Mouse (Mus musculus): ENCODE measurements around the gene Pced1b.

Pced1b gene

DNA sequence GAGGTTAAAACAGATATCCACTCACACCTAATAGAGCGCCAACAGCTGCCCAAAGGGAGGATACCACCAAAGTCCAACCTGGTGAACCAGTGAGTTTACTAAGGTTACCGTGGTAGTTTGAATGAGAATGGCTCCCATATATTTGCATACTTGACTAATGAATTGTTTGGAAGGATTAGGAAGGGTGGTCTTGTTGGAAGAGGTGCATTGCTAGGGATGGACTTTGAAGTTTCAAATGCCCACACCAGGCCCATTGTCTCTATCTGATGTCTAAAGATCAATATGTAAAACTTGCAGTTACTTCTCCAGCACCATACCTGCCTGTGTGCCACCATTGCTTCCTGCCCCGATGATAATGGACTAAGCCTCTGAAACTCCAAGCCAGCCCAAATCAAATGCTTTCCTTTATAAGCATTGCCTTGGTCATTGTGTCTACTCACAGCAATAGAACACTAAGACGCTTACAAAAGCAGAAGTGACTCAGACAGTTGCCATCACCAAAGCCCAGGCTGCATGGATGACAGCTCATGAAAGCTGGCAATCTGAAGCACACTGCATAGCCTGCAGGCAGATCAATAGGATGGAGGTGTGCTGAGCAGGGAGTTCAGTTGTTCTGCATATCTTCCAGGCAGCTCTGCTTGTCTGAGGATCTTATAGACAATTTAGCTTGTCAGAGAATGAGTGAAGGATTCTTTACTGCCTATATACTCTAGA lies 149.8 kb downstream of the Pced1b start:
- DNase-seq (ENCODE audit: low read depth, low spot score), result peak; percentile 55

DNA sequence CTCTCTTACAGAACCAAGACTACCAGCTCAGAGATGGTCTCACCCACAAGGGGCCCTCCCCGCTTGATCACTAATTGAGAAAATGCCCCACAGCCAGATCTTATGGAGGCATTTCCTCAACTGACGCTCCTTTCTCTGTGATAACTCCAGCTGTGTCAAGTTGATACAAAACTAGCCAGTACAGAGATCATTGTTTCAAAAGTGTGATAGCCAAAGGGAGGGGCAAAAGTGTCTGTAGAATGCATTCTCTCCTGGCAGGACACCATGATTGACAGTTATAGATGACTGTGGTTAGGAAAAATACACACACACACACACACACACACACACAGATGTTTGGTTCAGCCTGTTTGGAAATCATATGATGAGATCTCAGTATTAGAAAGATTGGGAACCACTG lies 150.9 kb downstream of the Pced1b start:
- DNase-seq (ENCODE audit: low read depth, low spot score), result no peak

DNA sequence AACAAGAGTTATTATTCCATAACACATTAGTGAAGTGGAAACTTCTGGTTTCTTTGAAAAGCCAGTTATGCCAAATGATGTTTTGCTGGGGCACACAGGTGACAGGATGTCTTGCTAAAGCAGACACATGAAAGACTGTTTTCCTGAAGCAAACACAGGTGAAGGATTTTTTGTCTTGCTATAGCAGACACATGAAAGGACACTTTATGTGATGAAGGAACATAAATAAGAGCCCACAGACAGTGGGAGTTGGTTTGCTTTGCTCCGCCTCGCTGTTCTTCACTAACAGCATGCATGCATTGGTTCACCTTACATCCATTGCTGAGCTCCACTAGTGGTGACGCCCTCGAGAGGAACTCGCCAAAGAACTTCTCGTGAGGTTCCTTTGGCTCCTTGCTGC lies 154.0 kb downstream of the Pced1b start:
- peak; percentile 41 for DNase-seq (ENCODE audit: low read depth, low spot score)

DNA sequence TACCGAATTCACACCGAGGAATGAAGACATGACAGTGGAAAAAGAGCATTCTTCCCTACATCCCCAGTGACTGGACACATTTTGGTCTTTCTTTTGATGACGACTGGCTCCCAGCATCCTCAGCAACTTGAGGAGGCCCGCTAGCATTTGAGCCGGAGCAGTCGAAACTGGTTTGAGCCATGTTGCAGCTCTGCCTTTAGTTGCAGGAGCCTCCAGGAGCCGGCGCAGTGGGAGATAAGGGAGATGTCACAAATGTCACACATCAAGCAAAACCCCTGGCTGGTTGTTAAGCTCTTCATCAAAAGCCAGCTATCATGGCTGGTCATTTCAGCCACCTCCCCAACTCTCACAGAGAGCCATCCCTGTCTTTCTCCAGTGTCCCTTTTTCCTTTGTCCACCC lies 157.6 kb downstream of the Pced1b start:
- DNase-seq (ENCODE audit: low read depth, low spot score), result no peak

DNA sequence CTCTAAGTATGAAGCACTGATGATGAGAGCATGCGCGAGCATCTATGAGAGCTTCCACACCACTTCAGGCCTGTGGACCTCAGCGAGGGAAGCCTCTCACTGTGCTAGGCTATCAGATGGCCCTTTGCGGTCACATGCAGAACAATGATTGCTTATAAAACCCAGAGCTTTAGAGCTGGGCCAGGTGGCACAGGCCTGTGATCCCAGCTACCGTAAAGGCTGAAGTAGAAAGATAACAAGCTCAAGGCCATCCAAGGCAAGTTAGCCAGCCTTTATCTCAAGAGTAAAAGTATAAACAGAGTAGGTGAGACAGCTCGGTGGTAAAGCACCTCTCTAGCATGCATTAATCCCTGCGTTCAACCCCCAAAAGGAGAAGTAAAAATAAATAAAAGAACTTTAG lies 158.1 kb downstream of the Pced1b start:
- DNase-seq (ENCODE audit: low read depth, low spot score), result no peak

DNA sequence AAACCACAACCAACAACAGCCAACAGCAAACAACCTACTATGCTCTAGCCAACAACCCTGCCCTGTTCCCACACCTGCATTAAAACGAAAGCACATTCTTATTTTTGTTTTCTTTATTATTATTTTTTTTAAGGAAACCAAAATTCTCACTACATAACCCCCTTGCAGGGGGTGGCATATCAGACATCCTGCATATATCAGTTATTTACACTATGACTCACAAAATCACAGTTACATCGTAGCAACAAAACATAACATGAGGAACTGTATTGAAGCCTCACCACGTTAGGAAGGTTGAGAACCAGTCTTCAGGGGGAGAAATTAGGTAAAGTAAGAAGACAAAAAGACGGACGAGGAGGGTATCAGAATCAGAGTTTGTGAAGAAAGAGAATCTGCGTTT lies 159.2 kb downstream of the Pced1b start:
- no peak for DNase-seq (ENCODE audit: low read depth, low spot score)

DNA sequence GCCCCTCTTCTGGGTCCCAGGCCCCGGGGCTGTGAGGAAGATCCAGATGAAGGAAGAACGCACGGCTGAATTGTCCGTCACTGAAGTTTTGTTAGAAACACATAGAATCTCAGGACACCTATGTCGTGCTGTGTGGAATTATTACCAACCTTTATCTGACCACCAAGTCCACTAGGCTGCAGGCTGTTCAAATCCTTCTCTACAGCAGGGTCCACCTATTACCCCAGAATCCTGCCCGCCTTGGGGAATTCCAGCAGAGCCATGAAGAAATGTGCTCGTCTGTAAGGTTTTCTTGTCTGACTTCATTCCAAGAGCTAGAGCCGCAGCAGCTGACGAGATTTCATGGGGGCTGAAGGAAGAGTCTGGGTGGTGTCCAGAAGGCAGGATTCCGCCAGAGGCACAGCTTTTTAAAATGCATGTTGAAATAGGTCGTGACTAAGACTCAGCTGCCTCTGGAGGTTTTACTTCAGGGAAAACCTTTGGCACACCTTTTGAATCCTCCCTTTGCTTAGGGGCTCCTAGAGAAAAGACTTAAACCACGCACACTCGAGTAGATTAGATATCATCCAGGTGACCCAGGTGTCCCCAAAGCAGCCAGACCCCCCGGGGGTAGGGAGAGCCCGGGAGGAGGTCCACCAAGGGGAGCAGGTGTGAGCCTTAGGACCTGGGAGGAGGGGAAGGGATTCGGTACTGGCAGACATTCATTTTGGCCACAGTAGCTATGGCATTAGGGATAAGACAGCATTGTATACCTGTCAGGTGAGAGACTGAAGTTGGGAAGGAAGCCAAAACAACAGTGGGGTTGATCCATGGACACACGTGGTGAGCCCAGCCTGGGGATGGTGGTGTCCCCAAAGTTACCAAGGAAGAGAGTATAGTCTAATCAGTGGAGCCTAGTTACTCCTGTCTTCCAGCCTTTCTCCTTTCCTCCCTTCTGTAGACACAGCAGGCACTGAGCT lies 160.9 kb downstream of the Pced1b start:
- DNase-seq (ENCODE audit: low read depth, low spot score), result no peak

DNA sequence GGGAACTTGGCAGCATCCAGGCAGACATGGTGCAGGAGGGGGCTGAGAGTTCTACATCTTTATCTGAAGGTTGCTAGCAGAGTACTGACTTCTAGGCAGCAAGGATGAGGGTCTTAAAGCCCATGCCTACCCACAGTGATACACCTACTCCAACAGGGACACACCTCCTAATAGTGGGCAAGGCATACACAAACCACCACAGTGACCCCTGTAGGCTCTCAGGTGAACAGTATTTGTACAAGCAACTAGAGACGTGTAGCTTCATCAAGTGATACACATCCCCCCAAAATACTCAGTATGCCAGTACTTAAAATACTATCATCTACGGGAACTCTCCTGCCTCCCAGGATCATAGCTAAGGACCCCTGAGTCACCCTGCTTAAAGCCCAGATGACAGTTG lies 164.2 kb downstream of the Pced1b start:
- DNase-seq (ENCODE audit: low read depth, low spot score), result no peak

DNA sequence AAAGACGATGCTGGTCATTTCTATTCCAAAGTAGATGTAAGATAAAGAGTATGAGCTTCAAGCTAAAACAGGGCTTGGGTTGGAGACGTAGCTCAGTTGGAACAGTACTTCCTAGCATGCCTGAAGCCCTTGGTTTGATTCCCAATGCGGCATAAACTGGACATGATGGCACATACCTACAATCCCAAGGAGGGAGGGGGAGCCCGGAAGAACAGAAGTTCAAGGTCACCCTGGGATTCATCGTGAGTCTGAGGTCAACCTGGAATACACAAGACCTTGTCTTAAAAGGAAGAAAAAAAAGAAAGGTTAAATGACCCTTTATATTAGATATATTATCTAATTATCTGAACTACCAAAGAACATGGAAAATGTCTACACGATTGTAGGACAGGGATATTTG lies 164.8 kb downstream of the Pced1b start:
- DNase-seq (ENCODE audit: low read depth, low spot score), result no peak

DNA sequence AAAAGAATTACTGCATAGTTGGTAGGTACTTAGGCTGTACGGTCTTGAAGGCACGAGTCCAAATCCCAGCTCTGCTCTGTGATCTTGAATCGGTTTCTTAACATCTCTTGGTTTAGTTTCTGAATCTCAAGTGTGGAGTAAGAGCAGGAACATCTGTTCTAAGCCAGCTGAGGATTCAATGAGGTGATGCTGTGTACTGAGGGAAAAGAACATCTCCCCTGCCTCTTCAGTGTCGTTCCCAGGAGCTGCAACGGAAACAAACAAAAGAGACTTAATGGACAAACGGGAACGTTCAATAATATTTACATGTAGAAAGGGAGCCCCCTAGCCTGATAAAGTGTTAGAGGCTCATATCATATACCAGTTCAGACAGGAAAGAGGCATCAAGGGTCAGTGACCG lies 165.4 kb downstream of the Pced1b start:
- DNase-seq (ENCODE audit: low read depth, low spot score), result no peak

DNA sequence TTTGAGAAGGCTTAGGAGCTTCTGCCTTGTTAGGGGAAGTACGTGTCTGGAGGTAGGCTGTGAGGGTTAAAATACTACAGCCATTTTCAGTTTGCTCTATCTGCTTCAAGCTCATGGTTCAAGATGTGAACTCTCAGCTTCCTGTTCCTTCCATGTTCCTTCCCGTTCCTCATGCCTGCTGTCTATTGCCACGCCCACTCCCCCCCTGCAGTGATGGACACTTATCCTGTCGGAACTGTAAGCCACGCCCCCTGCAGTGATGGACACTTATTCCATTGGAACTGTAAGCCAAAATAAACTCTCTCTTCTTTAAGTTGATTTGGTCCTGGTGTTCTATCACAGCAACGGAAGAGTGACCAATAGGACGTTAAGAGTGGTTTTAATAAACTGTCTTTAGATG lies 166.0 kb downstream of the Pced1b start:
- DNase-seq (ENCODE audit: low read depth, low spot score), result no peak

DNA sequence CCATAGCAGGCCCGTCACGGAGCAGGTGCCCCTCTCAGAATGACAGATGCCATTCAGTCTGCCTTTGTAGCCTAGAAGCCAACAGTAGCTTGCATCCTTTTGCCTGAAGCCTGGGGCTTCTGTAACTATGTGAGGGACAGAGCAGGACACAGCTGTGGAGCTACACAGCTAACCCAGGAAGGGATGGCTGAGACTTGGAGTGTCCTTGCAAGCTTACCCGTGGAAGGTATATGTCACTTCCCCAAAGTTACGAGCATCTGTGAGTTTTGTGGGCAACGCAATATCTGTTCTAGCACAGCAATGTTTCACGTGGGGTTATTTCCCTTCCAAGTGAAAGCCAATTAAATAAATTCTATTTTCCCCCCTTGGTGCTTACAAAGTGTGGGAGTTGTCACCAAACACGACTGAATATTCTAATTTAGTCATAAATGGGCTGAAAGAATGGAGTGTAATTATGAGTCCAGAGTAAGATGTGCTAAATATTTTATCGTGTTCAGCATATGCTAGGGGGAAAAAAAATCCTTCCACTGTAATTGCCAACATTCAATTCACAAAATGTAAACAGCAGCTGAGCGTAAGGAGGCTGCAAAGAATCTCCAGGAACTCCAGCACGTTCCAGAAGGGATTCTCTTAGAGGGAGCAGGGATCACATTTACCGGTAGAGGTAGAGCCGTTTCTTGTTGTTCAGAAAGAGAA lies 168.0 kb downstream of the Pced1b start:
- DNase-seq (ENCODE audit: low read depth, low spot score), result no peak

DNA sequence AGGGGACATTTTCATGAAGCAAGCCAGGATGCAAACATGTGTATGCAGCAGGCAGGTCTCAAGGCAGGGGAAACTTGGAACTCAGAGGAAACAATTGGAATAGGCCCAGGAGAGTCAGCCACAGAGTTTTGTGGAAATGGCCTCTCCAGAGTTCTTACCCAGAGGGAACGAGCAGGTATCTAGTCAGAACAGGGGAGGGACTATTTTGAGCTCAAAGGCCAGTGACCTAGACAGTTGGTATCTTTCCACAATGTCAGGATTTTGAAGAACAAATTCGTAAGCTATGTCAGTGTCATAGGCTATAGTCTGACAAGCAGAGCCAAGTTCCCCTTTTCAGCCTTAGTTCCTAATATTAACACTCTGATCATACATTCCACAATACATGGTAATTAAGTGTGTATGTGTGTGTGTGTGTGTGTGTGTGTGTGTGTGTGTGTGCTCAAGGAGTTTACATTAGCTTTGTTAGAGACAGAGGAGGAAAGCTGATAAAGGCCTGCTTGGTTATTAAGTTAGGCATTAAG lies 168.6 kb downstream of the Pced1b start:
- no peak for DNase-seq (ENCODE audit: low read depth, low spot score)

DNA sequence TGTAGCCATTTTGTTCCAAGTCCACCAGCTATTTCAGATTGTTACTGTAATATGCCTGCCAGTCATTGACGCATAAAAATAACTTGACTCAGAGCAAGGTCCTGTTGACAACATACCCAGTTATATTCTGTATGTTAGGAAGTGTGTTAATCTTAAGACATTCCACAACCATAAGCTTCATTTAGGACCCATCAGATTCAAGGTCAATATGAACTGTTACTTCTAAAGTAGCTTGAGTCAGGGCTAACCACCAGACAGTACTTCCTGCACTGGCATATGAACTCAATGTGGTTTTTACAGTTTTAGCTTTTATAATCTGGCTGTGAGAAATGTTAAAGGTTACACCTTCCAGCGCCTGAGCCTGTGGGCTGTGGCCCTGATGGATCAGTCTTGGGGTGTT lies 173.4 kb downstream of the Pced1b start:
- no peak for DNase-seq (ENCODE audit: low read depth, low spot score)

DNA sequence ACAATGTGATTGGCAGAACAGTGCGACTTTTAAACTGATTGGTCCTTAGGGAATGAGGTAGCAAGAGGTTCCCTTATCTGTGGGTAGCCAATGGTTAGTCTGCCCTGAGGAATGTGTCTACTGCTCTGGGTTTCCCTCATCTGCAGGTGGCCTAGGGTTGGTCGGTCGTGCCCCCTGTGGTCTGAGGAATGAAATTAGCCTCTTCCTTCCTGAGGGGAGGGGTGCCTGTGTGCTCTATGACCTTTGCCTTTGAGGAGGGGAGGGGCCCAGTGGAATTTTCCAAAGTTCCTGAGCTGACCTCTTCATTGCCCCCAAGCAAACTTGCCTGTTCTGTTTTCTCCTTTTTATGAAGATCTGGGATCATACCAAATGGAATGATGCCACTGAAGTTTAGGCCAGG lies 174.6 kb downstream of the Pced1b start:
- no peak for DNase-seq (ENCODE audit: low read depth, low spot score)

DNA sequence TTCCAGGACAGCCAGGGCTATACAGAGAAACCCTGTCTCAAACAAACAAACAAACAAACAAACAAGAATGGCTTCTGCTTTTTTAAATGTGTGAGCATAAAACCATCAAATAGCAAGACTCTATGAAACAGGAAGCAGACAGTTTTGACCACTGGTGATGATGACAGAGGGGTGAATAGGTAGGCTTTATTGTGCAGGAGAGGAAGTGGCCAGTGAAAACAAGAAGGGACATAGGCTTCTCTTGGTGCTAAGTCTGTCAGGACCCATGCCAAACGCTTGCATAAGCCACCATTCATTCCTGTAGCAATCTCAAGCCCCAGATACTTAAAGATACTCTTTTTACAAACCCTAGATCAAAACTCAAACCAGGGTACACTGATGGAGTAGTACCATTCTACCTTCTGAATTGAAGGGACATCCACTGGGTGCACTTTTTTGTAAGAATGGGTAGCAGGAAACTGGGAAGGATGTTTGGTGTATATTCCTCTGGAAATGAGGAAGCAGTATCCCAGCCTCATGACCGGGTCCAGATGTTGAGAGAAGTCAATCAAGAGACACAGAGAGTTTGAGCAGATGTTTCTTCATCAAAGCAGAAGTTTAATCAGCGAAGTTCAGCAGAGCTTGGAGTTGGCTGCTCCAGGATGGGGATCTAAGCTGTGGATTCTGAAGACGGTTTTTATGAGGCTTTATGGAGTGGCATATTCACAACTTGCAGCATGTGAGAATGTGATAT lies 175.5 kb downstream of the Pced1b start:
- DNase-seq (ENCODE audit: low read depth, low spot score), result no peak

DNA sequence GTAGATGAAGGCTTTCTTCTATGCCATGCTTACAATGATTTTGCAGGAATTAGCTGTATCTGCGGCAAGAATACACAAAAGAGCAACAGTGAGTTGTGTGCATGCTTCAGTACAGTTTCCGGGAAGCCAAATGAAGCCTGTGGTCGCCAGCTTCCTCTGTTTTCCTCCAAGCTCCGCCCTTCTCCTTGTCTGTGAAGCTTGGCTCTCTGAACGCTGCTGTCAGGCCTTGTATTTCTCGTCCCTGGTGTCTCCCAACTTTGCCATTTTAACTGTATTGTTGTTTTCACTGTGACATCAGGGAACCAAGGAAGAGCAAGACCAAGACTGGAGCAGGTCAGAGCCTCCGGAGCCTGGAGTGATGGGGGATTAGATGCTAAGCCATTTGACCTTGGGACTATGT lies 177.5 kb downstream of the Pced1b start:
- peak; percentile 61 for DNase-seq (ENCODE audit: low read depth, low spot score)

DNA sequence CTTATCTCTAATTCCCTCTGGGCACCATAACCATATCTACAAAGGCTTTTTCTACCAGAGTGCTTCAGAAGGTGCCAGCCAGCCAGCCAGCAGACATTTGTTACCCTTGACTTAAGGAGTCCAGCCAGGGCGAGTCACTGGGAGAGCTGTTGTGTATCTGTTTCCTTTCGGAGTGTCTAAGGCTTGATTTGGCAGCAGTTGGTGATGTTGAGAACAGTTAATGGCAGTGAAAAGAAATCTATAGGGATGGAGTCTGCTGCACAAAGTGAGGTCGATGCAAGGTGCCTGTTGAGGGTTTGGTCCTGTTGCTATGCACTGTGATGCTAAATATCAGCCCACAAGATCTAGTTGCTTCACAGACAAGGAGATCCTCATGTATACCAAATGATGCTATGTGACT lies 178.1 kb downstream of the Pced1b start:
- DNase-seq (ENCODE audit: low read depth, low spot score), result no peak

DNA sequence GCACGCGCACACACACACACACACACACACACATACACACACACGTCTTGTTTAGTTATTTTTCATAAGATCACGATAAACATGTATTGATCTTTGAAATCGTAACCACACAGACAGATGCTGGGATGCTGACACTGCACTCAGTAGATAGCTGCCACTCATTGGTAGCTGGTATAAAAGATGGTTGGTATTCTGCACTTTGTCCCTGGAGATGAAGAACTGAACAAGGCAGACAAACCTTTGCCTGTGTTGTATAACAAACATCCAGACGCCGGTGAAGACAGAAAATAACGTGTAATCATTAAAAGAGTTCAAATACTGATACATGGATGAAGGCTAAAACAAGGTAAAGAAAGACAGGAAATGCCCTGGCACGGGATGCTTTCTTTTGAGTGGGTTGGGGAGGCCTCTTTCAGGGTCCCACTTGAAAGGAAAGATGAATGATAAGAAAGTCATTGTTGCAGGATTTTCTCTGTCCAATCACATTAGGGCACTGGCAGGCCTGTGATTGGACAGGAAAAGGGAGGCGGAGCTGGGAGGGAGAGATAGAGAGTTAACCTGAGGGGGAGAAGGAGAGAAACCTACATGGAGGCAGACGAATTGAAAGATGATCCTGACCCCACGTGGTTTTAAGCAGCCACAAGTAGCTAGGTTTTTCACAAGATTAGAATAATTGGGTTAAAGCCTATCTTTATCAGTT lies 182.4 kb downstream of the Pced1b start:
- peak; percentile 37 for DNase-seq (ENCODE audit: low read depth, low spot score)

DNA sequence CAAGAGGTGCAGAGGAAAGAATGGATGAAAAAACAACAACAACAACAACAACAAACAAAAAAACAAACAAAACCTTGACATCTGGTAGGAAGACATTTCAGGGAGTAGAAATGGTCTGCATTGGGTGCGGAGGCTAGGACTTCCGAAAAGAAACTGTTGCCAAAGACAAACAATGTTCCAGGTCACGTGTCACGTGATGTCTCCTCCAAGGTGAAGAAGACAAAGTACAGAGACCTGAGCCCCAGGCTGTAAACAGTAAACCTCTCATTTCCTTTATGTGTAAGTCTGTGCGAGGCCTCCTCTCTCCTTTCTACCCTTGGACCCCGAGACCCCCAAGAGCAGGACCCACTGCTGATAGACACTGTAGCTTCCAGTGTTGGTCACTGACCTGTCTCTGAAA lies 184.6 kb downstream of the Pced1b start:
- no peak for DNase-seq (ENCODE audit: low read depth, low spot score)

DNA sequence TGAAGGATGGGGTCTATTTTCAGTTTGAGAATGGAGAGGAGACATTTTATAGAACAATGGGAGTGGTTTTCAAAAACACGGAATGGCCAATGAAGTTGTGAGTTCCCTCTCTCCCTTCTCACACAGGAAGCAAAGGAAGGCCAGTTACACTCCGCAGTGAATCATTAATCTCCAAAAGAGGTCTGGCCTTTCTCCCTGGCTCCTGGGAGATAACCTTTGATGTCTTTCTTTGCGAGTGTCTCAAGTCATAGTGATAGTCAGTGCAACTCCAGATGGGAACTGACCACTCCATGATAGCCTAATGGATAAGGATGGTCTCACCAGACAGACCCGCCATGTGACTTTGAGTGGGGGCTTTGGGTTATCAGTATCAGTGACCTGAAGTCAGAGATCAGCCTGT lies 185.3 kb downstream of the Pced1b start:
- no peak for DNase-seq (ENCODE audit: low read depth, low spot score)
